Mouse (Mus musculus) bone marrow, adult 2 months (tissue): ENCODE measurements around the gene Vdac1.

Experiments
- CTCF ChIP-seq: fragments of 200-500 bp; IDR thresholded peaks from 2 replicates; pipeline ENCODE4 v1.5.1; 2011; ENCODE audit warnings: low read length, control low read depth; ENCODE audit not compliant: control insufficient read depth, insufficient read depth
- POLR2A ChIP-seq: fragments of 200-500 bp; IDR thresholded peaks from 2 replicates; pipeline ENCODE4 v1.6.1; 2011; ENCODE audit warnings: low read depth, mild to moderate bottlenecking, control low read depth, low read length, borderline replicate concordance; ENCODE audit not compliant: control insufficient read depth

GRCm38 (mm10) chr11:52394494-52394893, 33.8 kb downstream of the Vdac1 start:
- TF ChIP-seq POLR2A, result no peak
- TF ChIP-seq CTCF, result no peak
